Mouse (Mus musculus) layer of hippocampus, adult 6 months (tissue): ENCODE data around the gene Gm17361. TPM values are rescaled to one million over a fixed set of nuclear protein-coding genes. Genes with fewer than 3 reads are reported as not detected.

ENCODE experiments used
- long read RNA-seq, 2 experiments: library from polyadenylated mRNA; unstranded; transcript quantifications; one replicate each; pipeline ENCODE4 v2.0.0; 2019 to 2020
- polyA plus RNA-seq: library from polyadenylated mRNA; unstranded; fragments of <200 nt; fragmentation: Nextera tagmentation; gene quantifications from 2 replicates; pipeline ENCODE4 v1.2.3, GENCODE M21; 2021

Gene Gm17361
- not detected in 2 replicates for polyA plus RNA-seq
- long read RNA-seq, experiment 1 = 0 reads
- long read RNA-seq, experiment 2 = 0 reads

GRCm38 (mm10) chrX:125003863-125004262 lies at the start of gene Gm17361:
Gene Gm17361 (plus strand): TSS chrX:125004163.

